Mouse (Mus musculus) retina, adult 2 months (tissue): Measurements from ENCODE around the gene Kcnma1.

Experiments used
- DNase-seq: peaks from one replicate; pipeline ENCODE4 v3.0.0-alpha.2; 2012; ENCODE audit warnings: low read depth, low spot score

Kcnma1 gene

DNA sequence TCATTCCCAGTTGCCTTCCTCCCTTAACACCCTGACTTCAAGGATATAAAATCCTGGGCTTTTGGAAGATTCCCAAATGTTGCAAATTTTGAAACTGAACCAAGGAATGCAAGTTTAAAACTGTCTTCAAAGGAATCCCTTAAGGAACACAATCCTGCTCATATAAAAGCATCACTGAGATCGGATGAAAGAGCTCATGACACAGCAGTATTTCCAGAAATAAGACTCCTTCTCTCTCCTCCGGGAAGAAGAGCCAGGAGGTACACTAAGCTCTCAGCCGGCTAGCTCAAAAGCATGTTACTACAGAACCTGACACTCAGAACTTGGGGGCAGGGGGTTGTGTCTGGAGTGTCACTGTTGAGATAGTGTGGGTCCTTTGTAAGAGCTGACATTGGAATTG lies 325.8 kb downstream of the Kcnma1 start:
- no peak for DNase-seq

DNA sequence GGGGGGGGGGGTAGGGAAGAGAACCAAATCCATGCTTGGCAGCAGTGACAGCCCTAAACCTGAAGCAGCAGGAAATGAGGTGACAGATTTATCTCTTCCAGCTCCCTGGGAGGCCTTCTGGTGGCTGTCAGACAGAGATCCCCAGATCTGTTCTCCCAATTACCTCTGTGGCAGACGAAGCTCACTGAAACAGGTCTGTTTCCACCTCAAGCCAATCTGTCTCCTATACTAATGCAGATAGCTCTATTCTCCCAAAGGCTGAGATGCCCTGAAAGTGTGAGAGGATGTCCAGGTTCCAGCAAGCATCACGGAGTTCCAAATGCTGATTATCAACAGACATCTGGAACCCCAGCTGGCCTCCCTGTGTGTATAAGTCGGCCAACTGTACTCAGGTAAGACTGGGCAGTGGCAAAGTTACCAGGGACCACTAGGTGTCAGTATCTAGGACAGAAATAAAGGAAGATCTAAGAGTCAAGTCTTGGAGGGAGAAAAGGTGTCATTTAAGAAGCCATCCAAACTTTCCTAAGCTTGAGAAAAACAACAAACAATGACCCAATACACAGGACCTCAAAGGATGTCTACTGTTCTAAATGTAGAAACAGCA lies 329.7 kb downstream of the Kcnma1 start:
- no peak for DNase-seq

DNA sequence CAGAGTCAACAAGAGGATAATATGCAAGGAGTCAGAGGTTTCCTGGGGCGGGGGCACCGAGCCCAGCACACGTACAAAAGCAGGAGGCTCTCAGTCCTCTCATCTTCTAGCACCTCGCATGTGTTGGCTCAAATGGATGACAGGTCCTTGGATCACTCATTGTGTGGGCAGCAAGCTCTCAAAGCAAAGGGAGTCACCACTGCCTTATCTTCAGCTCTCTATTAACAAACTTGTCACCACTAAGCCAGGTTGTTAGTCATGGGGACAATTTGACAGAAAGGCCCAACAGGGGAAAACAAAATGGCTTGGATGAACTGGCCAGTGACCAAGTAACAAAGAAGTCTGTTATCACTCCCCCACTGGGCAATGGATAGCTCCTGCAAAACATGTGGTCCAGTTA lies 331.5 kb downstream of the Kcnma1 start:
- DNase-seq = no peak

DNA sequence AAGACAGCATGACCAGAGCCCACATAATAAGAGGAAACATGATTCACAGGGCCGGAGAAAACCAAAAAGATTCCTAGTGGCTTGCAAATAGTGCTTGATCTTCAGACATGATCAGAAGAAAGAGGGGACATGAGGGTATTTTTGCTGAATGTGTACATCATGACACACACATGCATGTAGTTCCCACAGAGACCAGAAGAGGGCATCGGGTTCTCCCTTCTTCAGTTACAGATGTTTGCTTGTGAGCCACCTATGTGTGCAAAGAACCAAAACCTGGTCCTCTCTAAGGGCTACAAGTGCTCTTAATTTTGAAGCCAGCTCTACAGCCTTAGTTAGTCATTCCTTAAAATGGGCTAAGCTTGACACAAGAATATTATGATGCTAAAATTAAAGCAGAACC lies 334.9 kb downstream of the Kcnma1 start:
- no peak for DNase-seq

DNA sequence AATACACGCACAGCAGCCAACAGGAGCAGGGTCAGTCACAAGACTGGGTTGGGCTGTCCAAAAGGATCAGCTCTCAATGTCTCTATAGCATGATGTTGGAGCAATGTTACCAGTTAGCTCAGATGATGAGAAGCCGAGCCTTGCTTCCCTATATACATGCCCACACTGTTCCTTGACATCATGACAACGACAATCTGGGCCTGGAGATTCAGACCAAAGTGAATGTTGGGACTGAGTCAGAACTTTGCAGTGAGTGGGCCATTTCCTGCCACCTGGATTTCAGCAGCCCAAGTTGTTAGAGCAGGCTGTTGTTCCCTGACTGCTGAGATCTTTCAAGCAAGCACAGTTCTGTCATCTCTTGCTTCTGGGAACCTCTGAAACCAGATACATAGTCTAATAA lies 347.9 kb downstream of the Kcnma1 start:
- no peak for DNase-seq

DNA sequence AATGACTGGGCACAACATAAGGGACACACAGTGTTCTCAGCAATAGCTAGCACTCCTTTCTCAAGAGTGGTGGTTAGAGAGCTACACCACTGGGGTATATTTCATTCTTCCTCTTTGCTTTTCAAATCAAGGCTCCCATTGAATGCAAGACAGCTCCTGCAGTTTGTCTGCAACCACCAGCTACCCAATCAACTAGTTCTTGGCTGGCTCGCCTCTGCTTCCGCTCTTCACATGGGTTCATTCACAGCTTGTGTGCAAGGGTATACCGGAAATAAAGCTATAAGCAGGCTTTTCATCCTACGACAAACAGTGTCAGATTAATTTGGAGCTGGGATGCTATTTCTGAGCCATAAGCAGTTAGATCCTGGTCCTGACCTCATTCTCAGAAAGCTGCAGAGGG lies 362.6 kb downstream of the Kcnma1 start:
- DNase-seq = no peak

DNA sequence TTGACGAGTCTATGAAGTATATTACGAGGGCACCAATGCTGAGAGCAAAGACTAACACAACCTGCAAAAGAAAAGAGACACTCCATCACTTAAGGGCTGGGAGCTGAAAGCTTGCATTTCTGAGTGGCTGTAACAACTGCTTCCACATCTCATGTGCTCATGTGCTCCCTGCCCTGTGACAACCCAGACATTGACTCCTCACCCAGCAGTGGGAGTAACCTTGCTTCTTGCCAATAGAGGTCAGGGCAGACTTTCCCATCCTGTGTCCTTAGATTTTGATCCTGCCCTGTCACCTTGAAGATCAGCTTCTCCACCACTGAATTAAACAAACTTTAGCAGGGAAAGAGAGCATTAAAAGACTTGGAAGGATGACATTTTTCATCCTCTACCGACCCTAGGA lies 364.2 kb downstream of the Kcnma1 start:
- DNase-seq = no peak

DNA sequence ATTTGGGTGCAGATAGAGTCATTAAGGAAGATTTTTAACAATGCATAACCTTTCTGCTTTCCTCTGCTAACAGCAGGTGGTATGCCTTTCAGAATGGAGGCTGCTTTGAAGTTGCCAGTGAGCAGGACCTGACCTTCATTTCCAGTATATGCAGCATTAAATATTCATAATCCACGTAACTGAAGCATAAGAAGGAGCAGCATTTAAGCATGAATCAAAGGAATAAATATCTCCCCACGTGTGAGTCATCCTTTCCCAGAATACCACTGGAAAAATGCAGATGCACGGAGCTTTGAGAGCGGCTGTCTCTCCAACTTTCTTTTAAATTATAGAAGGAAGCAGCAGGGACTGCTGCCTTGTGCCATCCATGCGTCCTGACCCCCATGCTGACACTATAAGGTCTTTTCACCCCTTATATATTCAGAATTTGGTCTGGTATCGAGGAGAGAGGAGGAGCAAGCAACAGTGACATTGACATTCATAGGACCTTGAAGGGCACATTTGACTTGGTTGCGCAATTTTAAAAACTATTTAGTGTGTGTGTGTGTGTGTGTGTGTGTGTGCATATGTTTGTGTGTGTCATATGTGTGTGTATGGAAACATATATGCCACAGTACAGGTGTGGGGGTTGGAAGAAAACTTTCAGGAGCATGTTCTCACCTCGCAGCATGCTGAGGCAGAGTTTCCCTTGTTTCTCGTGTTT lies 368.8 kb downstream of the Kcnma1 start:
- no peak for DNase-seq

DNA sequence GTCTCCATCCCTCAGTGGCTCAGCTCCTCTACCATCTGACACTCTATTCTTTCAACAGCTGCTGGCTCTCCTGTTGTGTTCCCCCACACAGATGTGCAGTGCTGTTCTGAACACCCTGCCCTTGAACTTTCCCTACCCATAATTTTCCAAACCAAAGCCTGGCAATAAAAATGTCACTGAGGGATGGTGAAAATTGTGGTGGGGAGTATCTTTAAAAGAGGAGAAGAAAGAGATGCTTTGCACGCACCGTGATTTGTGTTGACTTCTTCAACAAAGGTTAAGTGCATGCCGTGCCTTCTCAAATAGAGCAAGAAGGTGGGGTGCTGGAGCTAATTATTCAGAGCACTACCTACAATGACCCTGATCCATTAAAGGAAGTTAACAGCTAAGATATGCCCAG lies 371.1 kb downstream of the Kcnma1 start:
- no peak for DNase-seq

DNA sequence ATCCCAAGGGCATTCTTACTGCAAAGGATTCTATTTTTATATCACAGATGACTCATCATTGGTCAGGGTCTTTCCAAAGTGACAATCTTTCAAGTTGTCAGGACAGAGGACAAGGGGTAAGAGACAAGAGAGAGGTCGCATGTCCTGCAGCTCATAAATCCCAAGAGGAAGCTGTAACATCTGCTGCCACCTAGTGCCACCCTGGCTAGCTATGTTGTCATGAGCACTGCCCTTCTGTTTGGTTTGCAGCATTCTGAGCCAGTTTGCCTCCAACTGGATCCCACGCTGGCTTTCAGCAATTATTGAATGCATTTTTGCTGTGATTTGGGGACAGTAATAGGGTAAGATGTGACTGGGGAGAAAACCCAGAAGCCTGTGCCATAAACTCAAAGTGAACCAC lies 373.6 kb downstream of the Kcnma1 start:
- no peak for DNase-seq

DNA sequence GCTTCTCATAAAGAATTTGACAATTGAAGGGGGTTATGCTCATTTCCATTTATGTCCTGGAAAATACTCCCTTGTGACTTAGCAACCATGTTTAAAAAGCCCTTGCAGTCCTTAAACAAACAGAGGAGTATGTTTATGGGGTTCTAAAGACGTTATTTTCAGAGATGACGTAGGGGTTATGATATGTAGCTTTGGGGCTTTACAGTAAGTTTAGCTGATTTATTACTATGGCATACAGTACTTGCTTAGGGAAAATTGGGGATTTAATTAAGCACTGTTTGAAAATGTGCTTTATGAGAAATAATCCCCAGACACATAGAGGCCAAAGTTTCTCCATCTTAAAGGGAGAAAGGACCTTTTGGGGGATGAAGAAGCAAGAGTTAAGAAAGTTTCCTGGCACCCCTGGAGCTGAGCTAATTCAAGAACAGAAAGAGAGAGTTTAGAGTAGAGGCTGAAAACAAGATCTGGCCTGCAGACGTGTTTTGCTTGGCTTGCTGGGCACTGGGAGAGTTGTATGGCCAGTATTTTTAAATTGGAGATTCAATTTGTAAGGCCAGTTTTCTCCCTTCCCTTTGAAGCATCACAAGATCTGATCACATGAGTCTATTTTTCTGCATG lies 376.1 kb downstream of the Kcnma1 start:
- no peak for DNase-seq

DNA sequence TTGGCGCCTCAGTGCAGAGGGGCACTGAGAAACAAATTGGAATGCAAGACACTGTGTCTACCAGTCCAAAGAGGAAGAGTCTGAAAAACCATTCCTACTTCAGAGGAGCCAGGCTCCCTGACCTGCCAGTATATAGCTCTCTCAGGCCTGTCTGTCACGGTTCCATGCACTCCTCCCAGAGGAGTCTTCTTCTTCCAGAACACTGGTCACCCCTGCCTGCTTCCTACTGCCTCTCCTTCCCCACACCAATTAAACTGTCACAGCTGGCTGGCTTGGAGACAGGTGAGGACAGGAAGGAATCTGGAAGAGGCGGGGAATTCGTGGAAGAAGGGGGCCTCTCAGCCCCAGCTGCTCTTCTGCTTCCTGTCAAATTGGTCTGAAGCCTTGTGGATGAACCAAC lies 378.4 kb downstream of the Kcnma1 start:
- DNase-seq = no peak

DNA sequence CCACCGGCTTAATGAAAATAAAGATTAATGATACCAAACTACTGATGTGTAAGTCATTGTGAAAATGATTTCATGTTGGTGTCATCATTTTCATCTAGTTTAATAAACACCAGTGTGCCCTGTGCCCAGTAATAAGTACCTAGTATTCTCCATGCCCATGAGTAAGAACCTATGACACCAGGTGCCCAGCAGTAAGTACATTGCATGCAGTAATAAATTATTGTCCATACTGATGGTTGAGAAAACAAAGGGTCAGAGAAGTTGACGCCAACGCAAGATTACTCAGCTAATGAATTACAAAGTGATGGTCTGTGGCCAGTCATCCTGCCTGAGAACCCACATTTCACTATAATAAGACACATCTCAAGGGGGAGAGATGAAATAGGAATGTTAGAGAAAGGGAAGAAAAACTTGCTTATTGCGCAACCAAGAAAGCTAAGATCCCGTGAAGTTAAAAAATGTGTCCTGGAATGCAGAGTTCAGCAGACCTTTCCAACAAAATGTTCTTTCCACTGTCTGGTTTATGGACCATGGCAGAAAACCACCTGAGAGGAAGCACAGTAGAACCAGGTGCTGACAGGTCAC lies 381.2 kb downstream of the Kcnma1 start:
- DNase-seq = no peak

DNA sequence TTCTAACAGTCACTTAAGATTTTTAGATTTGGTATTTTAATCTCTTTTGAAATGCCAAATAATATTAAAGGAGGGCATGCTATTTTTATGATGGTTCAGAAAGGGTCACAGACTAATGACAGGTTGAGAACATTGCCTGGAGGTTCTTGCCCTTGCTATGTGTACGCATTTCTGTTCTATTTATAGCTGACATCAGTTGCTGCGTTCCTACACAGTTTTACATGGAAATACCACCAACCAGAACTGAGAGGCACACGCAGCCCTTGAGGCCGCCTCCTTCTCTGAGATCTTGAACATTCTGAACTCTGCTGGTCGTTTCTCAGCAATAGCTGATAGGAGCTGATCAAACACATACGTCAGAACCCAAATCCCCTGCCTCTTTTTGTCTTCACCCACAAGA lies 387.4 kb downstream of the Kcnma1 start:
- DNase-seq = no peak

DNA sequence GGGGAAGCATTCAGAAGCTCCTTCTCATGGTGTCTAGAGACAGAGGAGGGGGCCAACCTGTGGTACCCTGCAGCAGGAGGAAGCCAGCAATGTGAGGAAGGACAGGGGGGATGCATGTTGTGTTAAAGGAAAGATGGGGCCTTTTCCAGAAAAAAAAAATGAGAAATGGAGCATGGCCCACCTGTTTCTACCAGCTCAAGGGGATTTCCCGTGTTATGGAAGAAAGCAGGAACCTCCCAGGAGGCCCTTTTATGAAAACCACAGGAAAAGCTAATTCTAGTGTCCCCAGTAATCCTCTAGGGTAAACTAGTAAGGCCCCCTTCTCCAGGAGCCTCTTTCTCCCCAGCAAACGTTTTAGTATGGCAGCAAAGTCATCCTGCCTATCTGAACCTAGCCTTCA lies 388.2 kb downstream of the Kcnma1 start:
- DNase-seq = no peak

DNA sequence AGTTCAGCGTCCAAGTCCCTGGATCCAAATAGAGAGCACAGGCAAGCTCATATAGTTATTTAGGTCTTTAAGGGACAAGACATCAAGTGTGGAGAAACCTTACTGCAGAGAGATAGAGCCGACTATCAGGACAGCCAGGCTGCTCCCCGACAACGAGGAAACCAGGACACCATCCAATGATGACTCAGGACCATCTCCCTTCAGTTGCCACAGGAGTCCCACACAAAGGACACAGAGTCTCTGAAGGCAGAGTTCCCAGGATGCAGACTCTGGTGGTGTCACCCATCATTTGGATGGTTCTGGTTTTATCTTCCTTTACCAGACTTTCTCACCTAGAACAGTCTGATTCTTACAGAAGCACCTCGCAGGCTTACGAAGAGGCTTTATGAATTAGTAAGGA lies 388.9 kb downstream of the Kcnma1 start:
- no peak for DNase-seq

DNA sequence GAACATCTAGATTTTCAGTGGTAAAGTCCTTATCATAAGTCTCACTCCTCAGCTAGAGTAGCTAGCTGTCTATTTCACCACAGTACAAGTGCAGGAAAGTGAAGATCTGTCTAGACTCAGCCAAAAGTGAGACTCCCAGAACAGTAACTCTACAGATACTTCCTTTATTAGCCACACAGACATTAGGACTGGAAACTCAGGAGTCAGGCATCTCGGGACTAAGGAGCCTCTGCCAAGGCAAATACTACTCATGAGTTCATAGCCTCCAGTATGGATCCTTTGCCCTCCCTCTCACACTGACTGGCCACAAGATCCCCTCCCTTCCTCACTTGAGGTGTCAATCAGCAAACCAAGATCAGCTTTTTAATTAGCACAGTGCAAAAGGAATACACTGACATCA lies 389.8 kb downstream of the Kcnma1 start:
- no peak for DNase-seq

DNA sequence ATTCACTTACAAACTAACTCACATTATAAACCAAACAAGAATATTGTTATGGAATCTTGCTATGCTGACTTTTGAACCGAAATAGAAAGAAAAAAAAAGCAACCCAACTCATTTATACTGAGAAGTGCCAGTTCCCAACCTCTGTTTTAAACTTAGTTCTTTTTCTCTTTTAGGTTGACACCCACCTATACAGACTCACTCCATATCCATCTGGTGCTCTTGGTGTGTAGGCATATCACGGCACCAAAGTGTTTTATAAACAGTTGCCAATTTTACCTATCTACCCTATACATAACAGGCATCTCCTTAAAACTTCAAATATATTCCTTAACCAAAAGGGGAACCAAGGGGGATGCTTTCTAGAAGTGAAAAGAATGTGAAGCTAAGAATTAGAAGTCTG lies 393.6 kb downstream of the Kcnma1 start:
- no peak for DNase-seq

DNA sequence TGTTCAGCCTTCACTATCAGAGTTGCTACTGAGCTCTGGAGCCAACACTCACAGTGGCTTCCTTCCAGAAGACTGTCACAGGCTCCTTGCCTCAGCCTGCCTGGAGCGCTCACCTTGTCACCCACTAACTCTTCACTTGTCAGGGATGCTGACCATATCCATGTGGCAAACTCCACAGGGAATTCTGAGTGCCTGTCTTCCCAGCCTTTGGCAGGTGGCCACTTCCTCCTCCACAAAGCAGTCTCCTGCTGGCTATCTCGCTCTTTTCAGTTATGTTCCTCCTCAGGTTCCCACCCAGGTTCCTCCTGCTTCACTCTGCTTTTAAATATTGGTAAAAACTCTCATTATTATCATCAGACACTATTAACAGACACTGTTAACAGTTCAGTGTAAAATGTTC lies 395.3 kb downstream of the Kcnma1 start:
- no peak for DNase-seq

DNA sequence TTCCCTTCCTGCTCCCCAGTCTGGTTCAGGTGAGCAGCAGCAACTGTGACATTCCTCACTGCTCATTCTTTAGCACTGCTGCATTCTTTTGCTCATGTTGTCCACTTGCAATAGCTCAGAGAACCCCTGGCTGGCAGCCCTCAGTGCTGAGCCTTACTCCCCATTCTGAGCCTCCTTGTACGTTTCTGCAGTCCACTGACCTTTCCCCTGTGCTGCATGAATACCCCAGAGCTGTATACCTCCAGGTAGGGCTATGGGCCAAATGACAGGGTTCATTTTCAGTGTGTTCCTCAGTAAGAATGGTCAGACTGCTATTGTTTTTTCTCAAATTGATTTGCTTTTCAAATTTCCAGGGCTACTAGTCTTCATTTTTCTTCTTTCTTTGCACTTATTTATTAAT lies 396.2 kb downstream of the Kcnma1 start:
- no peak for DNase-seq

DNA sequence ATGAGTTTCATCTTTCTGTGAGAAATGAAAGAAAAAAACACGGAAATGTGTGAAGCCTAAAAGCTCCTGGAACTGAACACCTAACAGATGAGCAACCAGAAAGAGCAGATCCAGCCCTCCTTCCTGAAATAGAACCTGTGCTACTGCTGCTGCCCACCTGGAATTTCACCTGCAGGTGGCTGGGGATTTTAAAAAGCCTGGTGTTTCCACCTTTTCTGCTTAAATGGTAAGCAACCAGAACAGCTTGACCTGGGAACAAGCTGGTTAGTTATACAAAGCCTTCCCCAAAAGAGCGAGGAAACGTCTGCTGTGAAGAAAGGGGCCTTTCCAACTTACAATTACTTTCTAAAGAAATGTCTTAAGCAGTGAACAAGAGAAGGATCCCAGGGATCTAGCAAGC lies 404.2 kb downstream of the Kcnma1 start:
- DNase-seq = no peak

DNA sequence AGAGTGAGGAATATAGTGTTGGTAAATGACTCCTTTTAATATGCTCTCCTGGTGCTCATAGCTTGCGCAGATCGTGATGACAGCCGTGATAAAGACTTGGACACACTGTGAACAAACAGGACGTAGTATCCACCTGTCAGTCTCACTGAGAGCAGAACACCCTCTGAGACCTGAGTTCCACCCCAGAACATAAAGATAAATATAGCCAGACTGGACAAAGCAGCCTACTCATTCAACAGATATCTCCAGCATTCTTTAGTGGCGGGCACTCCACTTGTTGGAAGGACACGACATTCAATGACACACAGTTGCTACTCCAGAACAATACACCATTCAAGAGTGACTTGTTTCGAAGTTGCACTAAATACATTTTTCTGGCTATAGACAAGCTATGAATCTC lies 408.6 kb downstream of the Kcnma1 start:
- DNase-seq = no peak

DNA sequence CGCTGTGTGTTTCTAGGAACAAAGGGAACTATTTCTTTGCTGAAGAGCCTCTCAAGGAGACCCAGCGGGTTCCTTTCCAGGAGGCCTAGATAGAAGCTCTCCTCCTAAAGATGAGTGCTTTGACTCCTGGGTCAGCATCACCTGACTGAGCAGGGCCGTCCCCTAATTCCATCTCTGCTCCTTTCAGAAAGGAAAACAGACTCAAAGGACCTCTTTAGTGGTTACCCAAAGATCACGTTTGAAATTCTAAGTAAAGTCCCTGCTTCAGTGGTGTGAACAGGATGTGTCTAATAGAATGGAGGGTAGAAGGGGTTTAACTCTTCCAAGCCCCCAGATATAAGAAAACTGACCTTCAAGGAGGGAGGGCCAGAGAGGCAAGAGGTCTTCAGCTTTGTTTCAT lies 411.4 kb downstream of the Kcnma1 start:
- DNase-seq = no peak
